Mouse (Mus musculus) bone marrow, adult 2 months (tissue): Measurements from ENCODE around the gene Wnt9a.

ENCODE experiments used
- CTCF ChIP-seq: fragments of 200-500 bp; IDR thresholded peaks from 2 replicates; pipeline ENCODE4 v1.5.1; 2011; ENCODE audit warnings: low read length, control low read depth; ENCODE audit not compliant: control insufficient read depth, insufficient read depth
- POLR2A ChIP-seq: fragments of 200-500 bp; IDR thresholded peaks from 2 replicates; pipeline ENCODE4 v1.6.1; 2011; ENCODE audit warnings: low read depth, mild to moderate bottlenecking, control low read depth, low read length, borderline replicate concordance; ENCODE audit not compliant: control insufficient read depth

- TF ChIP-seq POLR2A = no peak
- TF ChIP-seq CTCF = no peak
Measured at GRCm38 (mm10) chr11:59305008-59305820, 1.5 kb upstream of the Wnt9a start.
